Mouse (Mus musculus) ES-CJ7 (cell line): ENCODE data around the gene Atg4d.
A peak's percentile ranks its signal among the peaks of the same experiment; 100 is the strongest.
"Not testable (repeated sequence)": the region's sequence is repeated elsewhere in the genome, so short reads cannot be mapped to it uniquely, and the experiment has no call there.

Source experiments
- DNase-seq: peaks from one replicate; pipeline ENCODE4 v3.0.0; 2011; ENCODE audit warnings: low read depth, low spot score

The Atg4d gene

DNA sequence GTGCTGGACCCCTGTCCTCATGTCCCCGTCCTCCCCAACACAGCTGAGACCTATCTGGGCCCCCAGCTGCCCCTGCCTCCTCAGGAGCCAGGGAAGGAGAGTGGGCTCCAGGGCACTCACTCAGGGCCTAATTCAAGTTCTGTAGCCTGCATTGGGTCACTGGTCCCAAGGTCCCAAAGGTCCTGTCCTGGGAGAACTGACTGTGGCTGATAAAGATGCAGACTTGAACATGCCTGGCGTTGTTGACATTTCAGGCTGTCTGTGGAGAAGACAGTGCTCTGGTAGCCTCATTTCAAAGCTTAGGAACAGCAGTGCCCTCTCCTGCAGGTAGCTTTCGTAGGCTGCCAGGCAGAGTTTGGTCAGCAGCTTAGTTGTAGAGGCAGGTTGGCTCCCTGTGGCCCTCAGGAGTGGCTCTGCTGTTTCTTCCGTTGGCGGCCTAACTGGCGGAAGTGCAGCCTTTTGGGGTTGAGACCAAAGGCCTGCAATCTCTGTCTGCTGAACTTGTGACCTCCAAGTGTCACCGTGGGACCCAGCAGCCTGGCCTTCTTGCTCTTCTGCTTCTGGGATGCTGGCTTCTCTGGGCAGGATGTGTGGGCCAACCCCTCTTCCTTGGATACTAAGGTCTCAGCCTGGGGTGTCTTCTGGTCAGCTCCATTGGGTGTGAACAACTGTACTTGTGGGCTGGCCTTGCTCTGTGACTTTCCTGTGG lies 8.6 kb downstream of the Atg4d start:
- no peak for DNase-seq

DNA sequence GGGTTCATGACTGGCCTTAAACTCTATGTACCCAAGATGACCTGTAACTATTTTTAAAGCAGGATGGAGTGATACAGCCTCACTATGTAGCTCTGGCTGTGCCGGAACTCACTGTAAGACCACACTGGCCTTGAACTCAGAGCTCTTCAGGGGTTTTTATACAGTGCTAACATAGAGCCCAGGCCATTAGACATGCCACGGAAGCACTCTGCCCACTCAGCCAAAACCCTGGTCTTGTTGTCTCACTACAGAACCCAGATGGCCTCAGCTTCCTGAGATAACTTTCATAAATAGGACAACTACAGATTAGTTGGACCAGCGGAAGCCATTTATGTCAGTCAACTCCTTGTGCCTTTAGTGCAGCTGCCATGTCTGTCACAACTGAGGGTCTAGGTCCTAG lies 9.2 kb downstream of the Atg4d start:
- DNase-seq, result no peak

DNA sequence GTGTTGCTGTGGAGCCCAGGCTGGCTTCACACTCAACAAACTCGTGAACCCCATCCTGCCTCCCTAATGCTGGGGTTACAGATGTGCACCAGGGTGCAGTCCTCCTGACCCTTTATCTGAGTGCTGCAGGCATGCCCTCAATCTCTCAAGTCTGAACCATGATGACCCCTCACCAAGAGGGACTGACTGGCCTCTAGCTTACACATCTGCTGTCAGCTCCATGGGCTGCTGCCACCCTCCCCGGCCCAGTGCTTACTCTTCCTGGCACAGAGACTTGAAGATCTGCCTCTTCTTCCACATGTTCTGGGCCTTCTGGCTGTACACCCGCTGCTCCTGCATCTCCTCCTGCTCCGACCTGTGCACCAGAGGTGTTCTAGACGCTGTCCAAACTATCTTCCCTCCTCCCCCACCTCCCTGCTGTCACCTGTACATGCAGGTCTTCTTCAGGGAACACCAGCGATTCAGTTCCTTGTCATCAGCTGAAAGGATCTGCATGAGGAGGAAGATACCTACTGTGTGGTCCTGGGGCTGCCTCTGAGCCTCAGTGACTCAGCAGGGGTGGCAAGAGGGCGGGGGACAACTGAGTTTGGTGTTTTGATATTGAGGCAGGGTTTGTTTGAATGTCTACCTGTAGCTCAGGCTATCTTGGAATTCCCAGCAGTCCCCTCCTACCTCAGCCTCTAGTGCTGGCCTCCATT lies 10.1 kb downstream of the Atg4d start:
- DNase-seq, result no peak

DNA sequence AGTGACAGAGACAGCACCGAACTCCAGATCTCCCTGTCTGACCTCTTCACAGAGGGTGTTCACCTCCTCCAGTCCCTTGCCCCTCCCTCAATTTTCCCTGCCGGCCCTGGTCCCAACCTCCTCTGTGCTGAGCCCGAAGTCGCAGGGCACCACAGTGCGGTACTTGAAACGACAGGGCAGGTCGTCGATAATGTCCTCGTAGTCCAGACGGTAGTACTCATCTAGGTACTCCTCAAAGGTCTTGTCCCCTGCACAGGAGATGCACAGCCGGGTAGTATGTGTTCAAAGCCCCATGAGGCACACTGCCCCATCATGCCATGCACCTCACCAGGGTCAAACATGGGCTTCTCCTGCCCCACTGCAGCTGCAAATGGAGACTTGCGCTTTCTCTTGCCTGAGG lies 10.6 kb downstream of the Atg4d start:
- DNase-seq, result no peak

DNA sequence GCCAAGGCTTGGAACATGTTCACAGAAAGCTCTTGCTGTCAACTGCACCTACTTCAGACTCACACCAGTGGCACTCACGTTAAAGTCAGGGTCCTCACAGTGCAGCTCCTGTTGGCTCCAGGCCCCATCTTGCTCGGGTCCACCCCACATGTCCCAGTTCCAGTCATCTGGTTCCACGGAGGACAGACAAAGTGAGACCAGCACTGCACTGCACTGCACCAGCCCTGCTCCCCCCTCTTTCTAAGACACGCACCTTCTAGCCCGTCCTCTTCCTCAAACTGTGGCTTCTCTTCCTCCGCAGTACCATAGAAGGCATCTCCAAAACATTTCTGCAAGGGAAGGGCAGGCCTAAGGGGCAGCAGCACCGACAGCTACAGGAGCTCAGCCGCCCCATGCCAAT lies 11.2 kb downstream of the Atg4d start:
- DNase-seq, result no peak

DNA sequence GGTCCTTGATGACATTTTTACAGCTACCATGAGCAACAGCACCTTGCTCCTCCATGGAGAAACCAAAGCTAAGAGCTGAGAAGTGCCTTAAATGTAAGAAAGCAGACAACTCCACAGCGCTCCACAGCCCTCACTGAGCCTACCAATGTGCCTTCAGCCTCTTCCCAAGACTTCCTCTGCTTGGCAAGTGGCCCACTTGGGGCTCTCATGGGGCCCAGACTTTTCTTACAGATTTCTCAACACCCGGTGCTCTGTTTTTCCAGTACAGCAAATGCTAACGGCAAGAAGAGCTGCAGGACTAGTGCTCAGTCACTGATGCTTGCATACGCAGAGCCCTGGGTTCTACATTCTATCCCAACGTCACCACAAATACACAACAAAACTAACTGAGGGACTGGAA lies 12.7 kb downstream of the Atg4d start:
- no peak for DNase-seq

DNA sequence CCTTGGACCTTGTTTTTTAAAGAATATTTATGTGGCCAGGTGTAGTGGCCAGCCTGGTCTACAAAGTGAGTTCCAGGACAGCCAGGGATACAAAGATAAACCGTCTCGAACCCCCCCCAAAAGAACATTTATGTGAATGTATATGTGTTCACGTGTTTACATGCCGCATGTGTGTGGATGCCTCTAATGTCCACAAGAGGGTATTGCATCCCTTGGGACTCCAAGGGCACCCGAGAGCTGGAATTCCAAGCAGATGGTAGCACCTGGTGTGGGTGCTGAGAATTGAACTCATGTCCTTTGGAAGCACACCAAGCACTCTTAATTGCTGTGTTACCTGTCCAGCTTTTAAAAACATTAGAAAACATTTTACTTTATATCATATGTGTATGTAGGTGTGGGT lies 18.5 kb downstream of the Atg4d start:
- peak; percentile 68 for DNase-seq

DNA sequence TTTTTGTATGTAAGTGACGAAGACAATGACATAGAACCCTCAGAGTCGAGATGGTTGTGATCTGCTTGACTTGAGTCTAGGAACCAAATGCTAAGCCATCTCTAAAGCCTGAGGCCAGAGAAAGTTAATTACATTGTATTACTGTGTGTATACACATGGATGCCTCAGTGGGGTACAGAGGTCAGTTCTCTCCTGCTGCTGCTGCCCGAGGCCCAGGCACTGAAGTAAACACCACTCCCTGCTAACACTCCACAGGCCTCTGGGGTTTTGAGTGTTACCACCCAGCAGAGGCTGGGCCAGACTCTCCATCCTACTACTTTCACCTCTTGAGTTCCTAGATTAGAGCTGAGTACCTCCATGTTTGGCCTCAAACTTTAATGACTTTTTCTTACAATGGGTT lies 18.9 kb downstream of the Atg4d start:
- DNase-seq, result no peak

DNA sequence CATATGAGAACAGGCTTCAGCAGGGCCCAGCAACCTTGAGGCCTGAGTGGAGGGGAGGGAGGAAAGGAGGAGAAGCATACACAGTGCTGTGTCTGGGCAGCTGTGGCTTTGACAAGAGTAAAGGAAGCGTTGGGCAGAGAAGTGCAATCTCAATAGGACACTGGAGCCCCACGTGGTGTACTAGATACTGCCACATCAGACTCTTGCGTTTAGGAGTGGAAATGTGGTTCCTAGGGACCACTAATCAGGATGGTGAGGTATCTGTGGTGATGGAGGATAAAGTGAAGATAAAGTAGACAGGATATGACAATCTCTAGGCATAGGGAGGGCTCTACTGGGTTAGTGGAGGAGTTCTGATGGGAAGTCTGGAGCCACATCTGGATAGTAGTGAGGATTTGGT lies 21.7 kb downstream of the Atg4d start:
- no peak for DNase-seq

DNA sequence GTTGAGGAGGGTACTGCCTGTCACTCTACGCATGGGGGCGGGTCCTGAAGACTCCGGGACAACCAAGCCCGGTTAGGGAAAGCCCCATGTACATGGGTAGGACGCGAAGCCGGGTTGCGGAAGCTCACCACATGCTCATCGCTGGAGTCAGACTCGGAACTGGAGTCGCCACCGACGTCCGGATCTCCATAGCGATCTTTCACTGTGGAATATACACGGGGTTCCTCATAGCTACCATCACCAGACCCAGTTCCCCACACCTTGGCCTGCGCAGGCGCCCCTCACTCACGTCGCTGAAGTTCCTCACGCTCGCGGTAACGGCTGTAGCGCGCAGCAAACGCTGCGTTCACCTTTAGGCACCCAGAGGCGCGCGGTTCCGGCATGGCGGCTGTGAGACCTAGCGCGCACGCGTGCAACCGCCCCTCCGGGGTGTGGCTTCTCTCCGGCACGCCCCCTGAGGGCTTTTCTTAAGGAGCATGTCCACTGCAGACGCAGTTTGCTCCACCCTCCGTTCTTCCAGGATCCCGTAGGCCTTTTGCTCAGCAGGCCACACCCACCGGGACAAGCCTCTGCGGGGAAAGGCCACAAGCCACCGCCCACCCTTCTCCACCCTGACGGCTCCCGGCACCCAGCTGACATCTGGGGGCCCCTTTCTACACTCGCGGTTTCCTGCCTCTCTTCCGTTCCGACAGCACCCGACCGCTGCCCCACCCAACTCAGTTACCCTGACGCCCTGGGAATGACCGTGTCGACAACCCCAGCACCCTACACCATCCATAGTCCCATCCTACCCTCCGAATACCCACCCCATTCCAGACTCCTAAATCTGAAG lies 22.7 kb downstream of the Atg4d start, which contains the start of gene Kri1:
Kri1 (minus strand) TSS at position 399 of the 832 bp plus-strand sequence.
- peak; percentile 99 for DNase-seq

DNA sequence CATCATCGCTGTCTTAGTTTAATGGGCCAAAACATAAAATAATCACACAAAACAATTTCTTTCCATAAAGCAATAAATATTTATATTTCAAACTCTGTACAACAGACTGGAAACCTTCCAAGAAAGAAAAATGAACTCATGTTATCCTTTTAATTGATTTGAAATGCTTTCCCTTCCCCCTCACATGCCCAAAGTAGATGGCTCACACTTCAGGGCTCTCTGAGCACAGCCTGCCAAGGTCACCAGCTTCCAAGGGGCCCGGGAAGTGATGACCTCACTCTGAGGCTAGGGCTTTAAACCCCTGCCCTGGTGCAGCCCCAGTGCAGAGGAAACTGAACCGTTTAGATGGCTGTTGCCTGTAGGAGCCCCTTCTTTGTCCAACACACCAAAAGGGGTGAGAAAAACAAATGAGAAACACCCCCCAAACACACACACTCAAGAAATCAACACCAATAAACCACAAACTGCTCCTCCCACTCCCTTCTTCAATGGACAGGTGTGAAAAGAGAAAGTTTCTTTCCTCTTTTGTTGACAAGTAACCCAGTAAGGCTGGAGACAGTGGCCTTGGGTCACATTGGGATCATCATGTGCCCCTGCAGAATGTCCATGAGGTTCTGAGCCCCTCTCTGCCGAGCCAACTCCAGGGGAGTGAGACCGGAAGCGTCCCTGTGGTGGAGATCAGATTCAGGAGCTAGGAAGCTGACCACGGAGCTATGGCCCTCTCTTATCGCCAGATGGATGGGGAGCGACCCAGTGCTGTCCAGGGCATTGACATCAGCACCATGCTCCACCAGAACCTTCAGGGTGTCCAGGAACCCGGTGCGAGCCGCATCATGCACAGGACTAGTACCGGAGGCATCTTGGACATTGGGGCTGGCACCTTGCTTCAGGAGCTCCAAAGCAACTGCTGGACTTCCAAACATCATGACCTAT lies 23.6 kb downstream of the Atg4d start:
- DNase-seq, result no peak

DNA sequence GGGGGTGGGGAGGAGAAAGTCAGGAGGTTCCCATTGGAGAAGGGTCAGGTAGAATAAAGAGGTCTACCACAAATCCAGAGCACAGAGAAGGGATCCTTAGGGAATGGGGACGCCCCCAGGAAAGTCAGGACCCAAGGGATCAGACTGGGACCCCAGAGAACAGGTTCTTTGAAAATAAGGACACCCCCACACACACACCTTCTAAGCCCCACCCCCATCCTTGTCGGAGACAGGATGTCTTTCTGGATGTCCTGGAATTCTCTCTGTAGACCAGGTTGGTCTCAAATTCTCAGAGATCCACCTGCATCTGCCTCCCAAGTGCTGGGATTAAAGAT lies 24.2 kb downstream of the Atg4d start:
- no peak for DNase-seq

DNA sequence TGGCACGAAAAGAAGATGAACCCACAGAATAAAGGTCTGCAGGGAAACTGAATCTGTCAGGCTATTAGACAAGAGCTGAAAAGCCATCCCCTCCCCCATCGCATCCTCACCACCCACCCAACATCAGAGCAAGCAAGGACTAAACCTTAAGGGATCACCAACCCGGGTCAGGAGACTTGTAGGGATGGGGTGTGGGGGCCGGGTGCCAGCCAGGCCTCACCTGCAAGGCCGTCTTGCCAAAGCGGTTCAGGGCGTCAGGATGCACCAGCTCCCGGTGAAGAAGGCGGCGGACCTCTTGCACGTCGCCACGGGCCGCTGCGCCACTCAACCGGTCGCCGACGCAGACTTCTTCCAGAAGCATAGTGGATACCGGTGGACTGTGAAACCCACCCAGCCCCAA lies 25.5 kb downstream of the Atg4d start:
- no peak for DNase-seq

DNA sequence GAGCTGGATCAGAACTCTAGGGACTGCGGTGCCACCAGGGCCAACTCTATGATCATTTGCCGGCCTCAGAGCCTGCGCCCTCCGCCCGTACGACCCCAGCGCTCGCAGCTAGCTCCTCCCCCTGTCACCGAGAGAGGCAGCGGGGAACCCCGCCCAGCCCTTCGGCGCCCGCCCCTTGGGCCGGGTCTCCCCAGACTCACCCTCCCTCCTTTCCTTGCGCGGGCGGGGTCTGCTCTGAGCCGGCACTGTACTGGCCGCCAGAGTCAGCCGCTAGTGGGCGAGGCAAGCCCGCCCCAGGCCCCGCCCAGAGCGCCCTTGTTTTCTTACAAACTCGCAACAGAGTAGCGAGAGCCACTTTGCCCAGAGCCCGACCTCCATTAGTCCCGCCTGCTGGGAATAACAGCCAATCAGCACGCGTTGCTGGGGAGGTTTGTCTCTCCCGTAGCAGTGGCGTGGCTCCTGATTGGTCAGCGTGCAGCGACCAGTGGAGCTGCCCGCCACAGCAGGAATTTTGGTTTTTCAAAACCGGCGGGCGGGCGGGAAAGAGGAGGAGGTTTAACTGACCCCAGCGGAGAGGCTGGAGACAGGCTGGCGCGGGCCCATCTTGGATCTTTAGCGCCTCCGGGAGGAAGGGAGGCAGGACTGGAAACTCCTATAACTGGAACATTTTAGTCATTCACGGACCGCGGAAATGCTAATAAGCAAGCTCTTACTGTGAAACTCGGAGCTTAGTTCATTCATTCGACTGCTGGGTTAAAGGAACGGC lies 26.1 kb downstream of the Atg4d start, which contains the start of gene Cdkn2d:
Cdkn2d (minus strand) TSS at position 386 of the 766 bp plus-strand sequence.
- DNase-seq, result peak; percentile 100

DNA sequence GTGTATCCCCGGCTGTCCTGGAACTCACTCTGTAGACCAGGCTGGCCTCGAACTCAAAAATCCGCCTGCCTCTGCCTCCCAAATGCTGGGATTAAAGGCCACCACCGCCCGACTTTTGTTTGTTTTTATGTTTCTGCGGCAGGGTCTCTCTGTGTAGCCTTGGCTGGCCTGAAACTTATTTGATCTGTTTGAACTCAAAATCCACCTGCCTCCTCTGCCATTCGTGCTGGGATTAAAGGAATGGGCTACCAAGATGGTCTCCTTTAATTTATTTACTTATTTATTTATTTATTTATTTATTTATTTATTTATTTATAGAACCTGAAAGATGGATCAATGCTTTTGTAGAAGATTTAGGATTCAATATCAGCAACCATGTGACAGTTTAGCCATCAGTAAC lies 26.8 kb downstream of the Atg4d start:
- DNase-seq, result not testable (repeated sequence)

DNA sequence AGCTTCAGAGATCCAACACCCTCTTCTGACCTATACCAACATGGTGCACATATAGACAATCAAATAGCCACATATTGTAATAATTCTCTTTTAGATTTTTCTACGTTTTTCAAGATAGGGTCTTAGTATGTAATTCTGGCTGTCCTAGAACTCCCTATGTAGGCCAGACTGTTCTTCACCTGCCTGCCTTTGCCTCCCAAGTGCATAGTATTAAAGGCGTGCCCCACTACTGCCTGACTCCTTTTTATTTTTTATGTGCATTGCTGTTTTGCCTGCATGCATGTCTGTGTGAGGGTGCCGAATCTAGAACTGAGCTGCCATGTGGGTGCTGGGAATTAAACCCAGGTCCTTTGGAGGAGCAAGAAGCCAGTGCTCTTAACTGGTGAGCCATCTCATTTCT lies 27.2 kb downstream of the Atg4d start:
- DNase-seq, result no peak

DNA sequence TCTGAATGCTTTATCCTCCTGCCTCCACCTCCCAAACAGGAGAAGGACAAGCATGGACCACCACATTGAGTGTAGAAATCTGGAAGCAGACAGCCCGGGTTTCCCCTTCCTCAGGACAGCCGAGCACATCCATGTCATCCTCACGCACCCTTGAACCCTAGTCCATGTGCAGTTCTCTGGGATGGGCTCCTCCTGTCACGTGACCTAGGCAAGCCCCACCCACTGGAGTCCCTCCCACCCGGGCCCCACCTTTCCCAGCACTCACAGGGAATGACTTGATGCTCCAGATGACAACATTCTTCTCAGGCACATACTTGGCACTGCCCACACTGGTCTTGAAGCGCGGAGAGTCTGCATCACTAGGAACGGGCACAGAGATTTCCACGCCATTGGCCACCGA lies 33.9 kb downstream of the Atg4d start:
- peak; percentile 65 for DNase-seq

DNA sequence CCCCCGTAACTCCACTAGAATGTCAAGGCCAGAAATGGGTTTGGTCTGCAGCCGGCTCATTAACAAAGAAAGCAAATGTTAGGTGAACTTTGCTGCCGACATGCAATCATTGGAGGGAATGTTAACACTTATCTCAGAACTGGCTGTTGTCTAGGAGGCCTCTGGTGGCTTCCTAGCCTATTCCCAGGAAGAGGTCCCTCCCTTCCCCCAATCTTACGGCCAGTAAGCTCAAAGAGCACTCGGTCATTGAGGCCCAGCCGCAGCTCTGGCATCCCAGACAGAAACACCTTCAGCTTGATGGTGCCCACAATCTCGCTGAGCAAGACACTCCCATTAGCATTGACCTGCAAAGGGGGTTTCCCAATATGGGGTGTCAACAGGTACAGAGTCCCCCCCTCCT lies 40.0 kb downstream of the Atg4d start:
- DNase-seq, result no peak

DNA sequence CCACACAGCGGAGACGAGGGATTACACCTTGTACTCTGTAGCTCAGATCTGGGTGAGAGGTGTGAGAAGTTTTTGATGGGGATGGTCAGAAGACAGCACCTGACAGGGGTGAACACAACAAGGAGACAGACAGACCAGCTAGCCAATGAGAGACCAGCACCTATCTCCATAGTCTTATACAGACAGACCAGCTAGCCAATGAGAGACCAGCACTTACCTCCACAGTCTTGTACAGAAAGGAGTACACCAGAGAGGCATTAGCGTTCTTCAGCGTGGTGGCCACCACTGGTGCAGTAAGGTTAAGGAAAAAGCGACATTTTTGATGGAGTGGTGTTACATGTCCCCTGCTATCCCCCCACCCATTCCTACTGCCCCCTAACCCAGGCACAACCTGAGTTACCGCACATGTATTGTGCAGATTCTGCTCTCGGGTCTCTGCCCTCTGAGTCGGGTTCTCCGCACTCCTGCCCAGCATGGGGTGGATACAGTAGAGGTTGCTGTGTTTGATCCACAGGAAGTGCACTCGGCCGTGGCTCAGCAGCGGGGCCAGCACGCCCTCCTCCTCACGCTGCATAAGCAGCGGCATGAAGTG lies 44.2 kb downstream of the Atg4d start:
- DNase-seq, result peak; percentile 99

DNA sequence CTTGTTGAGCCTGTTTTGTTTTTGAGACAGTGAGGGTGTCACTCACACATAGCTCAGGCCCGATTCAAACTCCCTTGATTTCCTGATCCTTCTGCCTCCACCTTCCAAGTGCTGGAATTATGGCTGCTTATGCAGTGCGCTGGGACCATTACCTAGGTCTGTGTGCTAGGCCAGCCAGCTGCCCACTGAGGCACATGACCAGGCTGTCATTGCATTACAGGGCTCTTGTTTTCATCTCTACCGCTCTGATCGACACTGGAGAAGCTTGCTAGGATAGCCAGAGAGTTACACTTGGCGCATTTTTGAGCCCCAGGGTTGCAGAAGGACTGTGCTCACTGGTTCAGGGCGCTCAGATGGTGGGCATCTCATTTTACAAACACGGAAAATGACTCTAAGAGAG lies 46.6 kb downstream of the Atg4d start:
- DNase-seq, result no peak
